Mouse (Mus musculus): Measurements from ENCODE around the gene Dab2ip.

Dab2ip gene

GRCm38 (mm10) chr2:35558826-35559550 is 922 bp downstream of the Dab2ip start:
- peak; percentile 84 for DNase-seq (ENCODE audit: low read depth, low spot score)

DNA sequence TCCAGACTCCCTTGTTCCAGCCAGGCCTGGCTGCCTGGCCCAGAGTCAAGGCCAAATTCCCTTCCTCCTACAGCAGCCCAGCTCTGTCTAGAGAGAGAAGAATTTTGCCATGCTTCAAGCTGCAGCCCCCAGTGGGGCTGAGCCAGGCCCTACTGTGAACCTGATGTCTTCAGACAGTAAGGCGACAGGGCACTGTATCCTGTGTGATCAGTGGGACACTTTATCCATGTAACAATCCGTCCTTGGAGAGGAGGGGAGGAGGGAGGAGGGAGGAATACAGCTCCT is 1.4 kb downstream of the Dab2ip start:
- DNase-seq (ENCODE audit: low read depth, low spot score) = peak; percentile 65

DNA sequence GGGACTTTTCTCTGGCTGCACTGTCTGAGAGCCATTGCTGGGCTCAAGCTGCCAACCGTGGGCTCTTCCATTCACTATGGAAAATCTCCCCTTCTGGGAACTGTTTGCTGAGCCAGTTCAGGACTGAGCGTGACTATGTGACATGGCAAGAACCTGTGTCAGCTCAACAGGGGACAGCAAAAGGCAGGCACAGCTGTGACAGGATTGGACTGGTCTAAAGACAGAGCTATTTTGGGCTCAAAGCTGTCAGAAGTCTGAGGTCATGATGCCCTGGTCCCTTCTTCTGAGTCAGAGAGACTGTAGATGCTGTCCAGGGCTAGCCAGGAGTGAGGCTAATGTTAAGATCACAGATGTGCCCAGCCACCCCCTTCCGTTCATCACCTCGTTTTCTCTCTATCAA is 5.7 kb downstream of the Dab2ip start:
- DNase-seq (ENCODE audit: low read depth, low spot score) = peak; percentile 45

GRCm38 (mm10) chr2:35565051-35565836 is 7.2 kb downstream of the Dab2ip start:
- DNase-seq (ENCODE audit: low read depth, low spot score) = no peak

DNA sequence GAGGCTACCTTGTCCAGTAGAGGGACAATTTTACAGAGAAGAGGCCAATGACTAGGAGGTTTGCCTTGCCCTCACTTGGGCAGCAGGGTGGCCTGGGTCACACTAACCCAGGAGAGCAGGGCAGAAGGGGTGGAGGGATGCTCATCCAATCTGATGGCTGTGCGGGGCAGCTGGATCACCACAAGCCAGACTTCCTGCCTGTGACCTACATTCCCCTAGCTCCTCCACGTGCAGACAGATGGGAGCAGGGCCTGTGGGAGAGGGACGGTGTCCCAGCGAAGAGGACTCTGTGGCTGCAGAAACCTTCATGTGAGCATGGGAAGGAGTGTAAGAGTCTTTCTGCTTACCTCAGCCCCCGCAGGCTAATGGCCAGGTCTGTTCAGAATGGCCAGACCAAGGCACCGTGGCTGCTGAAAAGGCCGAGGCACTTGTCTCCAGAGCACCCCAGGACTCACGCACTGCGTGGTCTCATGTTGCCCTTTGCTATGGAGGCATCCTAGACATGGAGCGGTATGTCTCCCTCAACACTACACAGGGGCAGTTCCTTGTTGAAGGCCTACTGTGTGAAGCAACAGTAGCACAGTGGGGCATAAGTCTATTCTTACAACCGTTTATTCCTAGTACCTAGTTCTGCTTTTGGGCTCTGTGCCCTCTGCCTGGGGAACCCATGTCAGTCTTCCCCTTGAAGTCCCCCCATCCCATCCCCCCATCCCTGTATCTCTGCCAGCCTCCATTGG is 9.1 kb downstream of the Dab2ip start:
- peak; percentile 72 for DNase-seq (ENCODE audit: low read depth, low spot score)

DNA sequence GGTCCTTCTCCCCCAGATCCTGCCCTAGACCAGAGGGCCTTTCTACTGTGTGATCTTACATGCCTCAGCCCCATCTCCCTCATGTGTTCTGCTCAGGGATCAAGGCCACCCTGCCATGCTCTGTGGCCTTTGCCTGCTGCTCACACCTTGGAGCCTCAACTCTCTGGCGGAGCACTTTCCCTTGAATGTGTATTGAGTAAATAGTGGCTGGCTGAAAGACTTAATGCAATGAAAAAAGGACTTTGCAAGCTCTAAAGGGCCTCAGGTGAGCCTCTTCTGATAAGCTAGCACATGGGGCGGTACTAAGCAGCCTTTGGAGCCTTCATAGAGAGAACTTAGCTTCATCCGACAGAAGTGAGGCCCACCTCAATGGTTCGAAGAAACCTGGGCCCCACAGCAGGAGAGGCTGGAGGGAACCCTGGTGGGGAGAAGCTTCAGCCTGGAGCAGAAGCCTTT is 9.7 kb downstream of the Dab2ip start:
- DNase-seq (ENCODE audit: low read depth, low spot score) = no peak

GRCm38 (mm10) chr2:35570743-35571142 is 12.7 kb downstream of the Dab2ip start:
- DNase-seq (ENCODE audit: low read depth, low spot score) = peak; percentile 21

GRCm38 (mm10) chr2:35574643-35575042 is 16.6 kb downstream of the Dab2ip start:
- no peak for DNase-seq (ENCODE audit: low read depth, low spot score)

- DNase-seq (ENCODE audit: low read depth, low spot score) = no peak
Measured at GRCm38 (mm10) chr2:35576675-35577074, 18.6 kb downstream of the Dab2ip start.

DNA sequence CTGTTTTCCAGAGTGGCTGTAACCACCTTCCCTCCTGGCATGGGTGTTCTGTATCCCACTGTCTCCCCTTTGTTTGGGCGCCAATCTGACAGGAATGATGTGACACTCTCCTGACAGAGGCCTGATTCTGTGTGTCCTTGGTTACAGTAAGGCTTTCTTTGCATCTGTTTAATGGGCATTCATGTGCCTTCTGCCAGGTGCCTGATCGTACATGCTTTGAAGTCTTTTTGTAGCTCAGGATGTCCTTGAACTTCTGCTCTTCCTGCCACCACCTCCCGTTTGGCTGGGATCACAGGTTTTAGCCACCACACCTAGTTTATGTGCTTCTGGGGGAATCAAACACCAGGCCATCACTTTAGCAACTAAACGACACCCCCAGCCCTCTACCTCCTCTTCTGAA is 22.0 kb downstream of the Dab2ip start:
- no peak for DNase-seq (ENCODE audit: low read depth, low spot score)

DNA sequence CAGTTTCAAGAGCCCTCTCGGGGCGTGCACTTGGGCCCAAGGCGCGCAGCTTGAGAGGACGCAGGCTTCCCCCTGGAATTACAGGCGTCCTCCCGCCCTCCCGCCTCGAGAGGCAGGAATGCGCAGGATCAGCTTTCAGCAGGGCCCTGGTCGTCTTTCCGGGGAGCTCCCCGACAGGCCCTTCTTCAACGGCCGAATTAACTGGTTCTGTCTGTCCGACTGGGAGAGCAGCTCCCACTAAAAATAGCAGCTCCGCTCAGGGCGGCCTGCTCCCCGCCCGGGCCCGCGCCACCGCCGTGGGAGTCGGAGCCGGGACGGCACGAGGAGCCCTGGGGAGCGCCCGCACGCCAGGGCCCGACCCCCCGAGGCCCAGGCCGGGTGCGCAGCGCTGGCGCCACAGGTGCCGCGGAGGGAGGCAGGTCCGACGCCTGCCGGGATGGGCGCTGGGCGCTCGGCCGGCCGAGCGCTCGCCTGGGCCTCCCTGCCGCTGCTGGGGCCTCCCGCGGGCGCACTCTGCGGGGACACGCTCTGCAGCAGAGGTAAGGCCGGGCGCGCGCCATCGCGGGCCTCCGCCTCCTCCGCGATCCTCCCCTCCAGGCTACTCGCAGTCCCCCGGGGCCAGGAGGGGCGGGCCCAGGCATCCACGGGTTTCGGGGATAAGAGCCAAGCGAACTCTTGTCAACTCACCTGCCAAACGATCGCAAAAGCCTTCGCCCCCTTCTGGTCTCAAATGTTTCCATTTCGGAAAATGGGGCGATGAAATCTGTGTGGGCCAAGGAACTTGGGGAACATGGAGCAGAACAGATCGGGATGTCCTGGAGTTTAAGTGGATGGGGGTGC is 23.7 kb downstream of the Dab2ip start:
- DNase-seq (ENCODE audit: low read depth, low spot score) = peak; percentile 61

DNA sequence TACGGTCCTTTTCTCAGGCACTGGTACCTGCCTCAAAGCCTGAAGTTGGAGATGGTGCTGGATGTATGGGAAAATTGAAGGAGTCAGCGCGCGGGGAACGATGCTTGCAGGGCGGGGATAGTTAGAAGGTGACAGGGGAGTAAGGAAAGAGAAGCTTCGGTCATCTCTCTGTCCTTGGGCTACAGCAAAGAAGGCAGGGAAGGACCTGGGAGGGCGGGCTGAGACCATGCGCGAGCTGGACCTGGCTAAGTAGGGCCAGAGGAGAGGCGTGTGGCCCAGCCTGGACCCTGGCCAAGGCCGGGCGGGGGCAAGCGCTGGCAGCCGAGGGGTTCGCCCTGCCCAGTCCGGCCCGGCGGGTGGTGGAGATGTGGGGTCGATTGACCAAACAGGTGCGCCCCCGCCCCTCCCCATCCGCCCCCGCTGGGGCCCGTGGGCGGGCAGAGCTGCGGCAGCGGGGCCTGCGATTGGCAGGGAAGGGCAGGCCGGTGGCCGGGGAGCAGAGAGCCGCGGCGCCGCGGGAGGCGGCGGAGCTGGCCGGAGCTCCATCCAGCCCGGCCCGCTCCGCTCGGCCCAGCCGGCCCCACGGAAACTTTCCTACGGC is 24.4 kb downstream of the Dab2ip start:
- DNase-seq (ENCODE audit: low read depth, low spot score) = peak; percentile 64

DNA sequence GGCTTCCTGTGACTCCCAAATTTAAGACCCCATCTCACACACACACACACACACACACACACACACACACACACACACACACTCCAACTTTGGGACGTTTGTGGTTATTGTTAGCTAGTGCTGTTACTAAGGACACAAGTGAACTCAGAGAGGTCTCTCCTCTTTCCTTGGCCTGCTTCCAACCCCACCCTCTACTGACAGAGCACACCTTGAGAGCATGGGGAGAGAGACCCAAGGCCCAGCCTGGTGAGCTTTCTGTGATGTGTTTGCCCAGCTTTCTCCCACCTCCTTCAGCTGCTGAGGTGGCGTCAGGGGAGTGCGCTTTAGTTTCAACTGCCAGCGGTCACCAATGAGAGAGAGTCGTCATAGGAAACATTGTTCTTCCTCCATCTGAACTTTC is 25.3 kb downstream of the Dab2ip start:
- no peak for DNase-seq (ENCODE audit: low read depth, low spot score)

DNA sequence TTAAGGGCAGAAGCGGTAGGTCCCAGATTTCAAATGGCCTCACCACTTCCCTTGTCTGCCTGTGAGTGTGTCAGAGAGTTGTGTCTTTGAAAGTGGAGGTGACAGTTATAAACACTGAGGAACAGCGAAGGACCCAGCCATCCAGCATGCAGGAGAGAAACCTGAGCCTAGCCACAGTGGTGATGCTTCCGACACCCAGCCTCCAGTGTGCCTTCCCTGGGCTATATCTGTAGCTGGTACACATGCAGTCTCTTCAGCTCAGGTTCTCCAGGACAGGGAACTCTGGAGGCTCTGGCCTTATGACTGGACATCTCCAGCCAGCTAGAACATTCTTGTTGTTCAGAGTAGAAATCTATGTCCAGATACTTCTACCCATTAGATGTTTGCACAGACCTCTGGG is 25.9 kb downstream of the Dab2ip start:
- DNase-seq (ENCODE audit: low read depth, low spot score) = no peak

GRCm38 (mm10) chr2:35588368-35588767 is 30.3 kb downstream of the Dab2ip start:
- no peak for DNase-seq (ENCODE audit: low read depth, low spot score)

GRCm38 (mm10) chr2:35589385-35589784 is 31.3 kb downstream of the Dab2ip start:
- DNase-seq (ENCODE audit: low read depth, low spot score) = no peak

DNA sequence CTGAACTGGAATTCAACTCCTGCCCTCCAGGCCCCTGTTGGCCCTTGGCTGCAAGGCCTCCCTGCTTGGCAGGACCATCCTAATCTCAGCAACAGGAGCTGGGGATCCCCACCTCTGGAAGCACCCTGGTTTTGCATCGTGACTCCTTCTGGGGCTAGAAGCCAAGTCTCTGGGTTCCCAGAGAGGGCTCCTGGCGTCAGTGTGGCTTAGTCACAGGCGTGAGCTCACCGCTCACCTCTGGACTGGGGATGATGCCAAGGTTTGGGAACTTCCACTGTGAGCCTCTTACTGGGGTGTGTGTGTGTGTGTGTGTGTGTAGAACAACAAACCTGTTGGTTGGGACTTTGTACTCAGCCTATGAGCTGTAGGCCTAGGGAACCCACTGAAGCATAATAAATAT is 31.7 kb downstream of the Dab2ip start:
- DNase-seq (ENCODE audit: low read depth, low spot score) = peak; percentile 57

DNA sequence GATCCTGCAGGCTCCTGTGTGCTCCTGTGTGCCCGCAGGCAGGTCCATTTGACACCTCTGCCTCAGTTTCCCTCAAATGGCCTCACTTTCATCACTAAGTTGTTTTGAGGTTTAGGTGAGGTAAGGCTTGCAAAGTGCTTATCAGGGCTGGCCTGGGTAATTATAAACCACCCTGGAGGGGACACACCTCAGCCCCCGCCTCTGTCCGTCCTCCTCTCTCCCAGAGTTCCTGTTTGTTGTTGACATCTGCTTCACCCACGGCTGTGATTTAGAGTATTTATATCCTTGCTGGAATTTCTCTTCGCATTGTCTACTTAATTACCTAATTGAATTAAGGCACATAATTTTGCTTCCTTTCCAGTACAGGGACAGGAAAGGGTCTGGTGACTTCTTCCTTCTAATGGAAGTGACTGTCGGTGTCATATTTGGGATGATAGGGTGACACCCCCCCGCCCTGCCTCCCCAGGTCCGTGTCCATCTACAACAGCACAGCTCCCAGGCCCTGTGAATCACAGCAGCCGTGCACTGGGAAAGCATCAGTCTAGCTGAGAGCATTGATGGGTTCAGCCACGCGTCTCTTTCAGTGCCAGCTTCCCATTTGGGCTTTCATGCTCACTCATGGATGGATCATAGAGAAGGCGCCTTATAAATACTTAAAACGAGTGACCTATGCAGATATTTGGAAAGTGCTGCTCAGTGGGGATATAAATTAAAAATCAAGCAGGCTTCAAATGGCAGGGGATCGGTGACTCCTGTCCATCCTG is 34.1 kb downstream of the Dab2ip start:
- no peak for DNase-seq (ENCODE audit: low read depth, low spot score)

GRCm38 (mm10) chr2:35592725-35593392 is 34.8 kb downstream of the Dab2ip start:
- no peak for DNase-seq (ENCODE audit: low read depth, low spot score)

DNA sequence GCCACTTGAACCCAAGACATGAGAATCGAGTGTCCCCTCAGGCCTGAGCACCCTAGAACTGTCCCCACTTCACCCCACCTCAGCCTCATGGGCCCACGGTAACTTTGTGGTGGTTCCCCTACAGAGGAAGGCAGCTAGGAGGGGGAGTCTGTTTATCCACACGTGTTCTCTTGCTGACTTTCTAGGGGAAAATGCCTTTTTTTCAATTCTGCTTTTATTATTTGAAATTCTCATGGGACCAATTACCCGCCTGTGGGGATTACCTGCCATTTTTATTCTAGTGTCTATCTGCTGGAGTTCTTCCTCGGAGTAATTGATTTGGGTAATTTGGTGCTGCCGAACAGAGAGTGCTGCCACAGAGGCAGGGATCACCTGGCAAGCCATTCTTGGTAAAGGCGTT is 35.8 kb downstream of the Dab2ip start:
- DNase-seq (ENCODE audit: low read depth, low spot score) = no peak
